Mouse (Mus musculus): ENCODE data around the gene Rnf34. TPM values are rescaled to one million over a fixed set of nuclear protein-coding genes. Genes with fewer than 3 reads are reported as not detected.

Gene Rnf34
- total RNA-seq, 2 experiments from 2014 or later = 58.0 TPM

- no peak for DNase-seq (ENCODE audit: extremely low spot score in 1 of 2, low spot score in 1 of 2)
Measured at GRCm38 (mm10) chr5:122863053-122863452, 13.2 kb downstream of the Rnf34 start.

GRCm38 (mm10) chr5:122872626-122873025 lies 22.8 kb downstream of the Rnf34 start:
- no peak for DNase-seq (ENCODE audit: extremely low spot score in 1 of 2, low spot score in 1 of 2)

- DNase-seq (ENCODE audit: extremely low spot score in 1 of 2, low spot score in 1 of 2) = no peak
Measured at GRCm38 (mm10) chr5:122873573-122873972, 23.7 kb downstream of the Rnf34 start.

GRCm38 (mm10) chr5:122874359-122874758 lies 24.5 kb downstream of the Rnf34 start:
- no peak for DNase-seq (ENCODE audit: extremely low spot score in 1 of 2, low spot score in 1 of 2)

GRCm38 (mm10) chr5:122876671-122877070 lies 26.8 kb downstream of the Rnf34 start:
- no peak for DNase-seq (ENCODE audit: extremely low spot score in 1 of 2, low spot score in 1 of 2)

- no peak for DNase-seq (ENCODE audit: extremely low spot score in 1 of 2, low spot score in 1 of 2)
Measured at GRCm38 (mm10) chr5:122880241-122880980, 30.6 kb downstream of the Rnf34 start.

- DNase-seq (ENCODE audit: extremely low spot score in 1 of 2, low spot score in 1 of 2) = peak; percentile 45 to 76
Measured at GRCm38 (mm10) chr5:122881313-122881712, 31.5 kb downstream of the Rnf34 start.

- DNase-seq (ENCODE audit: extremely low spot score in 1 of 2, low spot score in 1 of 2) = no peak
Measured at GRCm38 (mm10) chr5:122882256-122883050, 32.6 kb downstream of the Rnf34 start.

- no peak for DNase-seq (ENCODE audit: extremely low spot score in 1 of 2, low spot score in 1 of 2)
Measured at GRCm38 (mm10) chr5:122883237-122883636, 33.4 kb downstream of the Rnf34 start.

- no peak for DNase-seq (ENCODE audit: extremely low spot score in 1 of 2, low spot score in 1 of 2)
Measured at GRCm38 (mm10) chr5:122883652-122884235, 33.9 kb downstream of the Rnf34 start.

GRCm38 (mm10) chr5:122884594-122885348 lies 34.9 kb downstream of the Rnf34 start:
- no peak for DNase-seq (ENCODE audit: extremely low spot score in 1 of 2, low spot score in 1 of 2)

GRCm38 (mm10) chr5:122887033-122887432 lies 37.2 kb downstream of the Rnf34 start:
- DNase-seq (ENCODE audit: extremely low spot score in 1 of 2, low spot score in 1 of 2) = no peak

- no peak for DNase-seq (ENCODE audit: extremely low spot score in 1 of 2, low spot score in 1 of 2)
Measured at GRCm38 (mm10) chr5:122887926-122888611, 38.2 kb downstream of the Rnf34 start.

- DNase-seq (ENCODE audit: extremely low spot score in 1 of 2, low spot score in 1 of 2) = no peak
Measured at GRCm38 (mm10) chr5:122888612-122889214, 38.9 kb downstream of the Rnf34 start.

- DNase-seq (ENCODE audit: extremely low spot score in 1 of 2, low spot score in 1 of 2) = no peak
Measured at GRCm38 (mm10) chr5:122890396-122890795, 40.5 kb downstream of the Rnf34 start.

GRCm38 (mm10) chr5:122893270-122893669 lies 43.4 kb downstream of the Rnf34 start:
- no peak for DNase-seq (ENCODE audit: extremely low spot score in 1 of 2, low spot score in 1 of 2)

- peak in 1 of 2 experiments; percentile 69 for DNase-seq (ENCODE audit: extremely low spot score in 1 of 2, low spot score in 1 of 2)
Measured at GRCm38 (mm10) chr5:122894007-122894637, 44.3 kb downstream of the Rnf34 start.

GRCm38 (mm10) chr5:122894821-122895220 lies 45.0 kb downstream of the Rnf34 start:
- no peak for DNase-seq (ENCODE audit: extremely low spot score in 1 of 2, low spot score in 1 of 2)

GRCm38 (mm10) chr5:122898153-122898552 lies 48.3 kb downstream of the Rnf34 start:
- no peak for DNase-seq (ENCODE audit: extremely low spot score in 1 of 2, low spot score in 1 of 2)

Data from layer of hippocampus, postnatal 25 days (tissue).